Mouse (Mus musculus): ENCODE results near the gene Arrdc5.
"Not testable (repeated sequence)": the region's sequence is repeated elsewhere in the genome, so short reads cannot be mapped to it uniquely, and the experiment has no call there.

Gene Arrdc5

GRCm38 (mm10) chr17:56277567-56277893, 22.6 kb downstream of the Arrdc5 start:
- DNase-seq (ENCODE audit: low read depth) = no peak

GRCm38 (mm10) chr17:56276643-56277566, 23.2 kb downstream of the Arrdc5 start, which contains the start of gene Ticam1:
Ticam1 (minus strand) TSS chr17:56276786.
- peak; percentile 93 for DNase-seq (ENCODE audit: low read depth)

GRCm38 (mm10) chr17:56275842-56276480, 24.1 kb downstream of the Arrdc5 start:
- no peak for DNase-seq (ENCODE audit: low read depth)

- DNase-seq (ENCODE audit: low read depth) = no peak
Observed at GRCm38 (mm10) chr17:56273986-56274385, 26.1 kb downstream of the Arrdc5 start.

- no peak for DNase-seq (ENCODE audit: low read depth)
Observed at GRCm38 (mm10) chr17:56273482-56273881, 26.6 kb downstream of the Arrdc5 start.

GRCm38 (mm10) chr17:56272644-56273043, 27.4 kb downstream of the Arrdc5 start:
- DNase-seq (ENCODE audit: low read depth) = no peak

GRCm38 (mm10) chr17:56271609-56272253, 28.4 kb downstream of the Arrdc5 start:
- no peak for DNase-seq (ENCODE audit: low read depth)

GRCm38 (mm10) chr17:56269741-56270140, 30.3 kb downstream of the Arrdc5 start:
- no peak for DNase-seq (ENCODE audit: low read depth)

GRCm38 (mm10) chr17:56269153-56269630, 30.9 kb downstream of the Arrdc5 start:
- DNase-seq (ENCODE audit: low read depth) = peak; percentile 80

GRCm38 (mm10) chr17:56266271-56266670, 33.8 kb downstream of the Arrdc5 start:
- DNase-seq (ENCODE audit: low read depth) = no peak

- no peak for DNase-seq (ENCODE audit: low read depth)
Observed at GRCm38 (mm10) chr17:56265869-56266268, 34.2 kb downstream of the Arrdc5 start.

- no peak for DNase-seq (ENCODE audit: low read depth)
Observed at GRCm38 (mm10) chr17:56265011-56265410, 35.1 kb downstream of the Arrdc5 start.

- DNase-seq (ENCODE audit: low read depth) = peak; percentile 67
Observed at GRCm38 (mm10) chr17:56264020-56264419, 36.1 kb downstream of the Arrdc5 start.

GRCm38 (mm10) chr17:56262645-56263094, 37.4 kb downstream of the Arrdc5 start:
- no peak for DNase-seq (ENCODE audit: low read depth)

GRCm38 (mm10) chr17:56261166-56261565, 38.9 kb downstream of the Arrdc5 start:
- DNase-seq (ENCODE audit: low read depth) = no peak

GRCm38 (mm10) chr17:56259301-56260037, 40.6 kb downstream of the Arrdc5 start:
- no peak for DNase-seq (ENCODE audit: low read depth)

- not testable (repeated sequence) for DNase-seq (ENCODE audit: low read depth)
Observed at GRCm38 (mm10) chr17:56258812-56259211, 41.3 kb downstream of the Arrdc5 start.

GRCm38 (mm10) chr17:56258269-56258668, 41.8 kb downstream of the Arrdc5 start:
- DNase-seq (ENCODE audit: low read depth) = not testable (repeated sequence)

- no peak for DNase-seq (ENCODE audit: low read depth)
Observed at GRCm38 (mm10) chr17:56257181-56257894, 42.7 kb downstream of the Arrdc5 start.

- peak; percentile 95 for DNase-seq (ENCODE audit: low read depth)
Observed at GRCm38 (mm10) chr17:56256239-56256881, 43.7 kb downstream of the Arrdc5 start, which contains the start of gene Fem1a. Fem1a (plus strand) TSS chr17:56256810.
